12 mouse cellular contexts compared by ENCODE assay signal in genomic region chr7:117700066-117700465, GRCm38 (mm10).
A peak's percentile ranks its signal among the peaks of the same experiment; 100 is the strongest.
DNase-seq lines count a peak whose midpoint lies in the region; ATAC-seq and TF ChIP-seq lines count a peak whose summit lies in the region.
"Had no signal": no experiment of that assay in that cellular context is flagged by ENCODE, and none has a peak within 500 bp of the region (broad histone marks: within the 10 kb centered on the region; RNA-seq: fewer than 3 reads in every experiment).

No protein-coding gene starts in this region.

- no peaks in the 10 kb centered on the region for H3K27me3 ChIP-seq in lung, postnatal 0 days (replicated peaks; ENCODE audit: insufficient read depth, low read length)
- no peaks in the 10 kb centered on the region for H3K27me3 ChIP-seq in forebrain, postnatal 0 days (ENCODE audit: insufficient read depth, low read length)
- no peaks in the 10 kb centered on the region for H3K27me3 ChIP-seq in neural tube, embryonic 14.5 days (ENCODE audit: control insufficient read depth, insufficient read depth, low read length)
- H3K27me3 ChIP-seq: heart, embryonic 15.5 days had no signal

- no peaks in the 10 kb centered on the region for H3K4me1 ChIP-seq in lung, postnatal 0 days (ENCODE audit: insufficient read depth, low read depth, low read length)
- H3K4me1 ChIP-seq in lung, adult 2 months (ENCODE audit: control insufficient read depth, insufficient read depth, low read length), result no peaks in the 10 kb centered on the region
- peaks cover 11% of the 10 kb centered on the region for H3K4me1 ChIP-seq in forebrain, postnatal 0 days (ENCODE audit: insufficient read depth)
- H3K4me1 ChIP-seq in neural tube, embryonic 14.5 days (ENCODE audit: control insufficient read depth, insufficient read depth, low read length), result 0 out of 2 replicates have a peak, but pooled peaks cover 2% of the 10 kb centered on the region
- H3K4me1 ChIP-seq: heart, embryonic 15.5 days had no signal

- no peak for TF ChIP-seq EP300 in lung, postnatal 0 days (IDR thresholded peaks at IDR 0.05)

- no peaks in the 10 kb centered on the region for H3K9me3 ChIP-seq in lung, postnatal 0 days (ENCODE audit: low read length)
- no peaks in the 10 kb centered on the region for H3K9me3 ChIP-seq in forebrain, postnatal 0 days (ENCODE audit: low read length)
- H3K9me3 ChIP-seq in neural tube, embryonic 14.5 days (ENCODE audit: control insufficient read depth, low read length), result no peaks in the 10 kb centered on the region
- H3K9me3 ChIP-seq: heart, embryonic 15.5 days had no signal

- no peak overlapping the region for H3K4me2 ChIP-seq in lung, postnatal 0 days (replicated peaks; ENCODE audit: low read depth, low read length)
- H3K4me2 ChIP-seq in forebrain, postnatal 0 days (ENCODE audit: low read depth), result peak overlapping the region; percentile 31; the same call in 1 of the 2 replicates
- no peak overlapping the region for H3K4me2 ChIP-seq in neural tube, embryonic 14.5 days (ENCODE audit: low read depth, low read length)
- H3K4me2 ChIP-seq: heart, embryonic 15.5 days had no signal

- H3K9ac ChIP-seq in lung, postnatal 0 days (replicated peaks; ENCODE audit: low read depth), result no peak overlapping the region
- H3K9ac ChIP-seq in forebrain, postnatal 0 days, result no peak overlapping the region
- no peak overlapping the region for H3K9ac ChIP-seq in neural tube, embryonic 14.5 days (replicated peaks; ENCODE audit: low read depth, low read length)
- H3K9ac ChIP-seq: heart, embryonic 15.5 days; liver, postnatal 0 days had no signal

- H3K4me3 ChIP-seq in lung, postnatal 0 days (ENCODE audit: low read depth, low read length), result no peak overlapping the region
- no peak overlapping the region for H3K4me3 ChIP-seq in lung, adult 2 months (replicated peaks; ENCODE audit: extremely low read depth, low read depth, low read length)
- no peak overlapping the region for H3K4me3 ChIP-seq in forebrain, postnatal 0 days (ENCODE audit: low read depth, low read length)
- no peak overlapping the region for H3K4me3 ChIP-seq in neural tube, embryonic 14.5 days (ENCODE audit: low read depth, low read length)
- H3K4me3 ChIP-seq: heart, embryonic 15.5 days had no signal

- 0 out of 2 replicates have a peak, but pooled peaks have one; percentile 49 for ATAC-seq in lung, postnatal 0 days
- ATAC-seq in forebrain, postnatal 0 days, result peak; percentile 60
- peak; percentile 51; the same call in 1 of the 2 replicates for ATAC-seq in neural tube, embryonic 14.5 days (ENCODE audit: low read depth)
- ATAC-seq: activated CD4-positive, CD25-positive, alpha-beta regulatory T cell, adult 4 months; liver, postnatal 0 days had no signal

- TF ChIP-seq CTCF in lung, postnatal 0 days (IDR thresholded peaks at IDR 0.05), result no peak
- TF ChIP-seq CTCF in lung, adult 2 months (IDR thresholded peaks at IDR 0.05; ENCODE audit: insufficient read depth, low read length), result no peak
- TF ChIP-seq CTCF in forebrain, postnatal 0 days (IDR thresholded peaks at IDR 0.05; ENCODE audit: low read depth), result no peak

- H3K36me3 ChIP-seq in lung, postnatal 0 days (ENCODE audit: insufficient read depth, low read length), result no peaks in the 10 kb centered on the region
- no peaks in the 10 kb centered on the region for H3K36me3 ChIP-seq in forebrain, postnatal 0 days (ENCODE audit: insufficient read depth)
- no peaks in the 10 kb centered on the region for H3K36me3 ChIP-seq in neural tube, embryonic 14.5 days (ENCODE audit: control insufficient read depth, insufficient read depth, low read length)
- H3K36me3 ChIP-seq: heart, embryonic 15.5 days had no signal

- DNase-seq in lung, postnatal 0 days (ENCODE audit: low spot score), result no peak
- DNase-seq in lung, adult 2 months, result no peak
- DNase-seq in fibroblast of lung, adult 2 months (ENCODE audit: low read depth), result peak; percentile 65
- no peak for DNase-seq in forebrain, postnatal 0 days
- DNase-seq in gastrocnemius, postnatal 4 days (ENCODE audit: low spot score in 2 of 2), result no peak
- DNase-seq in ovary, postnatal 36 days (ENCODE audit: low spot score), result no peak
- DNase-seq: kidney, adult 18-20 months; liver, postnatal 0 days; thymus, adult 18-20 months had no signal

- WGBS in lung, postnatal 0 days, result 50% methylated on average over 6 of the region's 6 CpGs
- WGBS in lung, adult 2 months, result 66% methylated on average over 6 of the region's 6 CpGs
- WGBS in forebrain, postnatal 0 days, result 19% methylated on average over 6 of the region's 6 CpGs
- WGBS in neural tube, embryonic 14.5 days, result 51% methylated on average over 6 of the region's 6 CpGs

- TF ChIP-seq POLR2A in lung, adult 2 months (IDR thresholded peaks at IDR 0.05; ENCODE audit: borderline replicate concordance, extremely low read depth, low read depth, low read length), result no peak

- H3K27ac ChIP-seq in lung, postnatal 0 days (ENCODE audit: low read length), result no peak overlapping the region
- H3K27ac ChIP-seq in forebrain, postnatal 0 days (ENCODE audit: low read depth, low read length), result peak overlapping the region; percentile 46; the same call in 1 of the 2 replicates
- no peak overlapping the region; the same call in 1 of the 2 replicates for H3K27ac ChIP-seq in neural tube, embryonic 14.5 days (ENCODE audit: low read depth, low read length)
- H3K27ac ChIP-seq: heart, embryonic 15.5 days had no signal
